Mouse (Mus musculus) T-helper 1 cell (primary cell): ENCODE data around the gene Pllp.

Experiments
- in situ Hi-C: fragments of 300-600 bp; cut with MboI, MseI; formaldehyde crosslinking; loops from one replicate; pipeline ENCODE4 v1.15.1; 2025; ENCODE audit warnings: high pct_unique_total_duplicates

Gene Pllp

DNA sequence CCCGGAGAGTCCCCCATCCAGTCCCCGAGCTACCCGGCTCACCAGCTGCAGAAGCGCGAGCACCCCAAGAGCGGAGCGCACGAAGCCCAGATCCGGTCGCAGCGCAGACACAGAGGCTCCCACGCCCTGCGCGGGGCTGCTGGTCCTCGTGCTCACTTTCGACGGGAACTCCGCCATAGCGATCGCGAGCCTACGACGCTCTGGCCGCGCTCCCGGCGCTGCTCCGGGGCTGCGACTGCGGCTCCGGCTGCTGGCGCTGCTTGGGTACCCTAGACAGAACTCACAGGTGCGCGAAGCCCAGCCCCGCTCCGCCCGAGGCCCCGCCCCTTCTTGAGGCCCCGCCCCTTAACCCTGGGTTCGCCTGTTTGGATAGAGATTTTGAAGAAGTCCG lies at the start of gene Pllp:
TSS of gene Pllp (minus strand) at position 285 of the 391 bp plus-strand sequence.
- in situ Hi-C loops, result no loop called here

GRCm38 (mm10) chr8:94745476-94746184 lies 49.6 kb upstream of the Pllp start, which contains the start of gene Ccl22:
Gene Ccl22 (plus strand): TSS chr8:94745590.
- in situ Hi-C loops, result loop anchor here (10.0 kb wide), 1 partner anchor 439 kb away; no protein-coding TSS in a partner anchor

GRCm38 (mm10) chr8:94744972-94745371 lies 48.9 kb upstream of the Pllp start:
- in situ Hi-C loops, result loop anchor here (10.0 kb wide), 1 partner anchor 440 kb away; no protein-coding TSS in a partner anchor

- in situ Hi-C loops, result loop anchor here (10.0 kb wide), 1 partner anchor 440 kb away; no protein-coding TSS in a partner anchor
These were observed 48.4 kb upstream of the Pllp start for GRCm38 (mm10) chr8:94744484-94744883.

DNA sequence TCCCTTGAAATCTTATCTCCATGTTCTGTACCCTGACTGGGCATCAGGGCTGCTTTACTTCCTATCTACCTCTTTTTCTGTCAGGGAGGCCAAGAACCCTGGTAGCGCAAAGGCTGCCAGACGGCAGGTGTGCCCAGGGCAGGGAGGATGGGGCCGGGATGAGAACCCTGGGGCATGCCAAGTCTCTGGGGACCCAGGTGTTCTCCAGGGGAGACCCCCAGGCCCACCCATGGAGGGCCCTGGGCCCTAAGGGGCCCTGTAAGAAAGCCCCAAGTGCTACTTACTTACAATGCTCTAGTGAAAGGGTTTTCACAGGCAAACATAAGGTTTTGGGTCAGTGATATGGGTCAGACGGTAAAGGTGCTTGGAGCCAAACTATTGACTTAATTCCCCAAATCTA lies 45.6 kb upstream of the Pllp start:
- in situ Hi-C loops, result loop anchor here (10.0 kb wide), 1 partner anchor 443 kb away; no protein-coding TSS in a partner anchor

GRCm38 (mm10) chr8:94740591-94740990 lies 44.5 kb upstream of the Pllp start:
- in situ Hi-C loops, result loop anchor here (10.0 kb wide), 1 partner anchor 444 kb away; no protein-coding TSS in a partner anchor

GRCm38 (mm10) chr8:94739829-94740228 lies 43.8 kb upstream of the Pllp start:
- in situ Hi-C loops, result loop anchor here (10.0 kb wide), 1 partner anchor 445 kb away; no protein-coding TSS in a partner anchor

DNA sequence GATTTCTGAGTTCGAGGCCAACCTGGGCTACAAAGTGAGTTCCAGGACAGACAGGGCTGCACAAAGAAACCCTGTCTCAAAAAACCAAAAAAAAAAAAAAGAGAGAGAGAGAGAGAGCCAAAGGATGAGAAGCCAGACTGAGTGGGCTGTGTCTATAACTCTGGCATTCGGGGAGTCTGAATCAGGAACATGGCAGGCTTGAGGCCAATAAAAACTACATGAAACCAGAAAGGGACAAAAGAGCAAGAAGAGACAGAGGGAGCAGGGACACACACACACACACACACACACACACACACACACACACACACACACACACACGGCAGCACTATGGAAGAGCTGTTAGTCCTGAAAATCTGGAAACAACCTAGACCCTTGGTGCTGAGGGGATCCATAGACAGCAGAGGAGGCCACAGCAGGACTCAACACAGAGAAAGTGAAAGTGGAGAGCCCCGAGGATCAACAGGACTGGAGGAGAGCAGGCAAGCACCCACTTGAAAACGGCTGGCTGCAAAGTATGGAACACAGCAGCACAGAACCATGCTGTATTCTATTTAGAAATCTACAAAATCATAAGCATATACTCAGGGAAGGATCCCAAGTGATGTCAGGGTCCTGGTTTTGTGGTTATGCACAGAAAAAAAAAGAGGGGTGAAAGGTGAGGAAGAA lies 39.5 kb upstream of the Pllp start:
- in situ Hi-C loops, result no loop called here

DNA sequence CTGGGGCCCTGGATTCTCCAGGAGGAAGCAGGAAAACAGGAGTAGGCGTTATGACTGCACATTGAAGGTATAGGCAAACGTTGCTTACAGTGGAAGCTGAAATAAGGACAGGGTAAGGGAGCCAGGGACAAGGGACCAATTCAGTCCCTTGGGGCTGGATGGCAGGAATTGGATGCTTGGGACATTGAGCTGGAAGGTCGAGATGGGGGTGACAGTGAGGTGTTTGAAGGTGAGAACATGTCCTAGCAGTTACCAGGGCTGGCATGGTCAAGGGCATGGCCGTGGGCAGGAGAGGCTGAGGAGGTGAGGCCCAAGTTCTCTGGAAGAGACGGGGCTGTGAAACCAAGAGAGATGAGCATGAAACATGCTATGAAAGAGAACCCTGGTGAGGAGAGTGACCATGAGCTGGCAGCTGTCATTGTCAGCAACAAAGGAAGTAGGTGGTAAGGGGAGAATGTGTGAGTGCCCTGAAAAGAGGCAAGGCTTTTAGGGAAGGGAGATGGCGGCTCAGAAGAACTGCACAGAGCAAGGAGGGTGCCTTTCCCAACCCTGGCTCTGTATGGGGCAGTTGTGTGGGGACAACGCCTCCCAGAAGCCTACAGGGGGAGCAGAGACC lies 38.8 kb upstream of the Pllp start:
- in situ Hi-C loops, result no loop called here

GRCm38 (mm10) chr8:94733821-94734465 lies 37.9 kb upstream of the Pllp start:
- in situ Hi-C loops, result no loop called here

DNA sequence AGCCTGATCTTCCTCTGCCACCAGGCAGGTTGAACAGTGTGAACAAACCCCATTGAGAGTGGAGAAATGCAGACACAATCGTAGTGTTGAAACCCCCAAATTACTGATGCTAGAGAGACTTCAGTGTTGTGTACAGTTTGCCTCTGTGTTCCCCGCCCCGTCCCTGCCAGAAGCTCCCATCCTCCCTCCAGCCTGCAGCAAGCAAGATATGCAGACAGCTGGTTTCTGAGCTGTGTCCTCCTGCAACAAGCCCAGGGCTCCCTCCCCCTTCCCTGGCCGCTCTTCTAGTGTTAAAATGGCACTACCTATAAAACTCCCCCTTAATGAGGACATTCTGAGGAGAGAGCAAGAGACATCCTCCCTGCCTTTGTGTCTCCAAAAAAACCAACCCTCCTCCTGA lies 33.2 kb upstream of the Pllp start:
- in situ Hi-C loops, result no loop called here

GRCm38 (mm10) chr8:94725998-94726397 lies 29.9 kb upstream of the Pllp start:
- in situ Hi-C loops, result no loop called here

DNA sequence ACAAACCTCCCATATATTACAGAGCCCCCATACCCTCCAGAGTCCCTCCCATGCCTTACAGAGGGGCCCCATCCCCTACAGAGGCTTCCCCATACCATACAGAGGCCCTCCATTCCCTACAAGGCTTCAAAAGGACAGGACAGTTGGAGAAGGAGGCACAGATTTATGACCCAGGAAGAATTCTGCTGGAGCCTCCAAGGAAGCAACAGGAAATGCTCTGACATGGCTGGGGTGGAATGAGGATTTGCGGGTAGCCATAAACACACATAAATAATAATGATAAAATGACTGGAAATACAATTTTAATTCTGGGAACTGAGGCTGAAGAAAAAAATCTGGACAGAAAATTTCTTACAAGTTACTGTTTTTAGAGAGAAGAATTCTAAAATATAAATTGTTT lies 20.8 kb upstream of the Pllp start:
- in situ Hi-C loops, result no loop called here

DNA sequence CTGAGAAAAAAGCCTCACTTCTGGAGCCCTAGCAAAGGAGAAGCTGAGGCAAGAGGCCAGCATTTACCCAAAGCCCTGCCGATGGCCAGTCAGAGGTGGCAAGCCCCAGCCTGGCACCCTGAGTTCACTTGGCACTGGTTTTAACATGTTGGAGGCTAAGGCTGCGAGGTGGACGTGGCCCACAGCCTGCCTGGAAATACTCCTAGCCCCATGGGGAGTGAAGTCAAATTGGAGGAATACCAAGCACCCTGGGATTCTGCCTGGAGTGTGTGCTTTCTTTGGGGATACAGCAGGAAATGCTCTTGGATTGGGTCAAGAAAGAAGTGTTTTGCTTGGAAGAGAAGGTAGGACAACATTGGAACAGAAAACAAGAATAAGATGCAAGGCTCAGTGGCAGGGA lies 19.8 kb upstream of the Pllp start:
- in situ Hi-C loops, result no loop called here

DNA sequence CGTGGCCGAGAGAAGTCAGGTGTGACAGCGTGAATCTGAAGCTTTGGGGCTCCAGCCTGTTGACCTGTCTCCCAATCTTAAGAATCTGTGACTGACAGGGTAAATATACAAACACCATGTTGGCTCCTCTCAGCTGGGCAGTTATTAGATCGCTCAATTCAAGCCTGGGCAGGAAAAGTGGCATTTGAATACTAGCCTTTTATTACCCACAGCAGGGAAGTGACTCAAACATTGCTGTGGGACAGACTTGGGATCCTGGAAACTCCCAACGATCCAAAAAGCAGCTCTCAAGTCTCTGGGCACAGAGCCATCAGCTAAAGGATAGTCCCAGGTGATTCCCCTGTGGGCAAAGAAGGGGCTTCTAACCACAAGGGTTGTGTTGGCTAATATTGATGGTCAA lies 18.5 kb upstream of the Pllp start:
- in situ Hi-C loops, result no loop called here

DNA sequence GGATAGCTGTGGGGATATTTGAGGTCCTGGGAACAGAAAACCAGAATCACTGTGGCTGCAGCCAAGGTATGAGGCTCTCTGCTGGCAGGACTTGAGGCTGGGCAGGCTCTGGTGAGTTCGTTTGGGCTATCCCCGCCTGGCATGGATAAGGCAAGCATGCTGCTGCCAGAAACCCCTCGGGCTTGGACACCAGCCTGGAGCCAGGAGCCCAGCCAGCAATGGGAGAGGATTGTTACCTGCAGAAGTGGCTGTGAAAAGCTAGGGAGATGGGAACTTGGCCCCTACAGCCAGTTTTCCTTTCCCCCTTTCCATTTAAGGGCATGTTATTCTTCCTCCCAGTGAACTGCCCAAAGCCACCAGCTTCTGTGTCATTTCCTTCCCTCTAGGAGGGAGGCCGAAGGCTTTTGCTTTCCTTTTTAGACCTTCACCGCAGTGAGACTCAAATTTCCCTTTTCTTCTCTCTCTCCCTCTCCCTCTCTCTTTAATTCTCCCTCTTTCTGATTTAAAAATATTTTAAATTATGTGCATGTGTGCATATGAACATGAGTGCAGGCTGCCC lies 15.2 kb upstream of the Pllp start:
- in situ Hi-C loops, result no loop called here

GRCm38 (mm10) chr8:94710336-94710735 lies 14.3 kb upstream of the Pllp start:
- in situ Hi-C loops, result no loop called here

- in situ Hi-C loops, result loop anchor here (5.0 kb wide), 1 partner anchor 100 kb away; no protein-coding TSS in a partner anchor
These were observed 10.8 kb upstream of the Pllp start for GRCm38 (mm10) chr8:94706732-94707395.

DNA sequence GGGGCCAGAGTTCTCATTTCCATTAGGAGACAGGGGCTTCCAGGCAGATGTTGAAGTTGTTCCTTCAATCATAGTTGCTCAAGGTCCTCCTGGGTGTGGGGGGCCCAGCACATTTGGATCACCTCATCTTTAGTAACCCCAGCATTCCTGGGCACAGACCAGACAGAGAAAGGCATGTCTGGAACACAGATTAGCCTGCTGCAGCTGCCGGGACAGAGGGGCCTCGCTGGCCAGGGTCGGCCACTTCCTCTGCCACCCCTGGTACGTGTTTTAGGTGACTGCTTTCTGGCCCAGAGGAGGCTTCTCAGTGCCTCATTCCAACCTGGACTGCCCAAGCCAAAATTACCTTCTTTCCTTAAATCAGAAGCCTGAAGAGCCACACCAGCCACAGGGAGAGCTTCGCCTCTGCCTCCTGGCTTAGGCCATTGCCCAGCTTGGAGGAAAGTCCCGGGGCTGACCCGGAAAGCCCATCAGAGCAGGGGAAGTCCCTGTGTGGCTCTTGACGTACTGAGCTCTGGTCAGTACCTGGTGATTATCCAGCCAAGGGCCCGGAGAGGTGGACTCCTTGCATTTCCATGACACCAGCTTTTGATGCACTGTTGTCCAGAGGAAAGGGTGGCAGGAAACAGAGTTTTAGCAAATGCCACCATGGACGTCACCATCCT lies 9.6 kb upstream of the Pllp start:
- in situ Hi-C loops, result loop anchor here (5.0 kb wide), 1 partner anchor 102 kb away; no protein-coding TSS in a partner anchor

DNA sequence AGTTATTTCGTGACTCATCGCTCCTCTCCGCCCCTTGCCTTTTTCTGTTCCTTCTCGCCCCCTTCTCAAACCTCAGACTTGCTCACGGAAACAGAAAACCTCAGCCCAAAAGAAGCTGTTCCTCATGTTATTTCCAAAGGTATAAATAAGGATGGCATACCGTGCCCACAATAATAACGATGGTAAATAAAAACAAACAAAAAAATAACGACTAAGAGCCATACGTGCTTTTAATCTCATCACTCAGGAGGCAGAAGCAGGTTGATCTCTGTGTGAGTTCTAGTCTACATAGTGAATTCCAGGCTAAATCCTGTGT lies 8.5 kb upstream of the Pllp start:
- in situ Hi-C loops, result no loop called here
